Comparison of ENCODE assay signal across 8 mouse cellular contexts in genomic region chr13:98504181-98504660, GRCm38 (mm10). TPM values are rescaled to one million over a fixed set of nuclear protein-coding genes. Genes with fewer than 3 reads are reported as not detected.
A peak's percentile ranks its signal among the peaks of the same experiment; 100 is the strongest.
DNase-seq lines count a peak whose midpoint lies in the region; ATAC-seq lines count a peak whose summit lies in the region.

No protein-coding gene starts in this region.

- peak; percentile 64 for ATAC-seq in hindbrain, embryonic 11.5 days (ENCODE audit: low FRiP score)
- no peak for ATAC-seq in midbrain, embryonic 16.5 days

- peaks cover 99% of the 10 kb centered on the region for H3K27me3 ChIP-seq in heart, embryonic 10.5 days (ENCODE audit: insufficient read depth, poor library complexity, severe bottlenecking)
- H3K27me3 ChIP-seq in hindbrain, embryonic 11.5 days (ENCODE audit: control insufficient read depth, insufficient read depth, low read length) = peaks cover 80% of the 10 kb centered on the region
- peaks cover 61% of the 10 kb centered on the region for H3K27me3 ChIP-seq in midbrain, embryonic 16.5 days (ENCODE audit: control insufficient read depth, insufficient read depth, low read depth, low read length)

- H3K36me3 ChIP-seq in heart, embryonic 10.5 days = no peaks in the 10 kb centered on the region
- no peaks in the 10 kb centered on the region for H3K36me3 ChIP-seq in hindbrain, embryonic 11.5 days (ENCODE audit: control insufficient read depth, insufficient read depth, low read length)
- H3K36me3 ChIP-seq in midbrain, embryonic 16.5 days (ENCODE audit: control insufficient read depth, insufficient read depth, low read length) = no peaks in the 10 kb centered on the region

- intact Hi-C loops in left cerebral cortex, postnatal 4 days (cut with DNase I) = loop anchor here (5.0 kb wide), 1 partner anchor 137 kb away; no protein-coding TSS in a partner anchor

- peak overlapping the region; percentile 58 for H3K4me3 ChIP-seq in heart, embryonic 10.5 days
- peak overlapping the region; percentile 37 for H3K4me3 ChIP-seq in hindbrain, embryonic 11.5 days (ENCODE audit: low read depth, low read length)
- no peak overlapping the region; the same call in 1 of the 2 replicates for H3K4me3 ChIP-seq in midbrain, embryonic 16.5 days (ENCODE audit: low read depth, low read length)

- under 1% methylated on average over 27 of the region's 27 CpGs for WGBS in heart, embryonic 10.5 days
- WGBS in hindbrain, embryonic 11.5 days = 0% methylated on average over 27 of the region's 27 CpGs
- under 1% methylated on average over 27 of the region's 27 CpGs for WGBS in midbrain, embryonic 16.5 days

- no peaks in the 10 kb centered on the region for H3K9me3 ChIP-seq in heart, embryonic 10.5 days
- no peaks in the 10 kb centered on the region for H3K9me3 ChIP-seq in hindbrain, embryonic 11.5 days (ENCODE audit: control insufficient read depth, low read length)
- H3K9me3 ChIP-seq in midbrain, embryonic 16.5 days (replicated peaks; ENCODE audit: control insufficient read depth, low read length, poor library complexity, severe bottlenecking) = no peaks in the 10 kb centered on the region

- peak overlapping the region; percentile 76 for H3K4me2 ChIP-seq in hindbrain, embryonic 11.5 days (replicated peaks; ENCODE audit: low read depth, low read length)
- peak overlapping the region; percentile 4; the same call in 1 of the 2 replicates for H3K4me2 ChIP-seq in midbrain, embryonic 16.5 days (ENCODE audit: low read length)

- H3K4me1 ChIP-seq in heart, embryonic 10.5 days = peaks cover 25% of the 10 kb centered on the region
- peaks cover 14% of the 10 kb centered on the region for H3K4me1 ChIP-seq in hindbrain, embryonic 11.5 days (replicated peaks; ENCODE audit: control insufficient read depth, insufficient read depth, low read length)
- peaks cover 3% of the 10 kb centered on the region; the same call in 1 of the 2 replicates for H3K4me1 ChIP-seq in midbrain, embryonic 16.5 days (ENCODE audit: control insufficient read depth, insufficient read depth, low read length)

- no peak for DNase-seq in heart, embryonic 10.5 days (ENCODE audit: low spot score)
- no peak for DNase-seq in heart, adult 9 months (ENCODE audit: low spot score in 2 of 2)
- DNase-seq in ZHBTc4 (ENCODE audit: low read depth, low spot score) = peak; percentile 76
- DNase-seq in hindbrain, embryonic 11.5 days (ENCODE audit: low spot score) = peak; percentile 77
- no peak for DNase-seq in left cerebral cortex, postnatal 4 days
- DNase-seq in frontal cortex, postnatal 36 days (ENCODE audit: low spot score in 2 of 2) = no peak
- no peak for DNase-seq in right cerebral cortex, postnatal 36 days (ENCODE audit: low spot score in 2 of 2)

- H3K9ac ChIP-seq in hindbrain, embryonic 11.5 days (ENCODE audit: low read depth, low read length) = 0 out of 2 replicates have a peak overlapping the region, but pooled peaks have one; percentile 27
- no peak overlapping the region for H3K9ac ChIP-seq in midbrain, embryonic 16.5 days (ENCODE audit: low read depth, low read length)

- peak overlapping the region; percentile 67; the same call in 1 of the 2 replicates for H3K27ac ChIP-seq in heart, embryonic 10.5 days
- H3K27ac ChIP-seq in hindbrain, embryonic 11.5 days (ENCODE audit: low read depth, low read length) = no peak overlapping the region; the same call in 1 of the 2 replicates
- no peak overlapping the region for H3K27ac ChIP-seq in midbrain, embryonic 16.5 days (ENCODE audit: low read length)

RNA-seq across cellular contexts. Expression of gene Gm10320, which starts 12.4 kb away (rescaled TPM):
- polyA plus RNA-seq in heart, embryonic 10.5 days (2016; fragmentation: Nextera tagmentation; extraction: Ambion mirVana) = 0.48 and 0.82 TPM in 2 replicates
- 0.78 and 0.94 TPM in 2 replicates for polyA plus RNA-seq in hindbrain, embryonic 11.5 days (2014; fragmentation: Nextera tagmentation; extraction: Ambion mirVana)
- polyA plus RNA-seq in midbrain, embryonic 16.5 days (2015; fragmentation: Nextera tagmentation; extraction: Ambion mirVana) = 1.0 and 1.2 TPM in 2 replicates
- not detected for total RNA-seq in left cerebral cortex, postnatal 4 days (2021)

Comparison
In these comparisons a context has a peak if more than half of its experiments do, and no peak if none do; other contexts are left out.
1. DNase-seq: peak in ZHBTc4 (single experiment) and hindbrain, embryonic 11.5 days (single experiment); none in heart, embryonic 10.5 days (single experiment), heart, adult 9 months (0 of 2), left cerebral cortex, postnatal 4 days (single experiment), frontal cortex, postnatal 36 days (0 of 2) and right cerebral cortex, postnatal 36 days (0 of 2).